Mouse (Mus musculus) lung, embryonic 15.5 days (tissue): ENCODE measurements around the gene Srebf1. TPM values are rescaled to one million over a fixed set of nuclear protein-coding genes. Genes with fewer than 3 reads are reported as not detected.
A peak's percentile ranks its signal among the peaks of the same experiment; 100 is the strongest.

ENCODE experiments used
- ATAC-seq: fragments of 200-750 bp; cut with Nextera tagmentation; 2 replicates; pipeline ENCODE4 v1.8.0; 2017; ENCODE audit warnings: moderate number of reproducible peaks, borderline replicate concordance; ENCODE audit not compliant: low FRiP score, low TSS enrichment; ENCODE audit errors: extremely low read depth
- H3K27ac ChIP-seq: fragments of 300-500 bp; sonication (generic); 2 replicates; pipeline ENCODE4 v1.5.1; 2015; ENCODE audit warnings: moderate library complexity, mild to moderate bottlenecking, inconsistent platforms
- H3K27me3 ChIP-seq: fragments of 300-500 bp; sonication (generic); 2 replicates; pipeline ENCODE4 v1.6.1; 2015; ENCODE audit warnings: inconsistent platforms
- H3K36me3 ChIP-seq: fragments of 300-500 bp; sonication (generic); 2 replicates; pipeline ENCODE4 v1.6.1; 2015; ENCODE audit warnings: inconsistent platforms
- H3K4me1 ChIP-seq: fragments of 300-500 bp; sonication (generic); 2 replicates; pipeline ENCODE4 v1.6.1; 2015; ENCODE audit warnings: inconsistent platforms
- H3K4me2 ChIP-seq: fragments of 300-500 bp; sonication (generic); 2 replicates; pipeline ENCODE4 v1.6.1; 2015; ENCODE audit warnings: inconsistent platforms, mild to moderate bottlenecking, moderate library complexity
- H3K4me3 ChIP-seq: fragments of 300-500 bp; sonication (generic); 2 replicates; pipeline ENCODE4 v1.5.1; 2015; ENCODE audit warnings: mild to moderate bottlenecking, inconsistent platforms
- H3K9ac ChIP-seq: fragments of 300-500 bp; sonication (generic); 2 replicates; pipeline ENCODE4 v1.6.1; 2015; ENCODE audit warnings: inconsistent platforms
- H3K9me3 ChIP-seq: fragments of 300-500 bp; sonication (generic); 2 replicates; pipeline ENCODE4 v1.6.1; 2016; ENCODE audit warnings: inconsistent platforms
- WGBS: fragments of 180-500 bp; shearing (Covaris S2); methylation state at CpG from one replicate; pipeline ENCODE4 v1.1.7; 2015; 5-methylcytosine and 5-hydroxymethylcytosine counted together
- polyA plus RNA-seq: library from polyadenylated mRNA; unstranded; fragments of >200 nt; fragmentation: Nextera tagmentation; extraction: Ambion mirVana; gene quantifications from 2 replicates; pipeline ENCODE4 v1.2.1, GENCODE M21; 2015

Srebf1 gene
- polyA plus RNA-seq, 1 experiment from 2014 or later: 76.8 TPM

DNA sequence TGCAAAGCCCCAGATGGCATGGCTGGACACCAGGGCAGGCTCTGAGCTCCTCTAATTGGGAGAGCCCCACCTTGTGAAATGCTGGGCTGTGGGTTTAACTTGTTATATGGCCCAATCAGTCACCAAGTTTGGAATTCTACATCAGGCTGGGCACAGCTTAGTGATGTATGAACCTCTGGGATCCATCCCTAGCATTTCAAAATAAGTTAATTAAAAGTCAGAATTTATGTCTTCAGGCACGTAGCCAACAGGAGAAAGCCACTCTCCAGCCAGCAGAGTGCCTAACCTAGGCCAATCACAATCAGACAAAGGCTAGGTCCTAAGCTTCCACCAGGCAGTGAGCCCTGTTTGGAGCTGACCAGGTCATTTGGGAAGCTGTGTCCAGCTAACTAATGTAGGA lies 5.7 kb downstream of the Srebf1 start:
- H3K27ac ChIP-seq: no peak overlapping the region
- H3K9me3 ChIP-seq: no peaks in the 10 kb centered on the region
- peaks cover 58% of the 10 kb centered on the region for H3K4me1 ChIP-seq
- 78% methylated on average over 1 of the region's 1 CpGs for WGBS
- no peak overlapping the region for H3K4me3 ChIP-seq
- H3K4me2 ChIP-seq: no peak overlapping the region
- ATAC-seq: no peak
- no peak overlapping the region for H3K9ac ChIP-seq
- no peaks in the 10 kb centered on the region for H3K27me3 ChIP-seq
- 0 out of 2 replicates have a peak, but pooled peaks cover 4% of the 10 kb centered on the region for H3K36me3 ChIP-seq

DNA sequence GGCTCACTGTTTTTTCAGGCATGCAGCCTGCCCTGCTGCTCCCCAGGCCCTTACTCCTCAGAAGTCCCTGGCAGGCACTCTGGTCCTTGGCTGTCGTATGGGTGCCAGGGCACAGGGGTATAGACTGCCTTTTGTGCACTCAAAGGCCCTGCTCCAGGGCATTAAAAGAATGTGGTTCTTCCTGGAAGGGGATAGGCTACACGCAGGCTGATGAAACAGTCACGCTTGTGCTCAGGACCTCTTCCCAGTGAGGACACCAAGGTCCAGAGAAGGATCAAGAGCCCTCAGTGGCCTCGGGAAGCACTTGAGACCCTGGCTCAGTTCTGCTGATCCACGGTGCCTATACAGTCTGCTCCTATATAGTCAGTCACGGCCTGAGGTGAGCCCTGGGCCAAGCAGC lies 9.1 kb downstream of the Srebf1 start:
- H3K27ac ChIP-seq: peak overlapping the region; percentile 78
- no peak overlapping the region for H3K9ac ChIP-seq
- WGBS: 59% methylated on average over 6 of the region's 6 CpGs
- H3K4me3 ChIP-seq: no peak overlapping the region
- H3K36me3 ChIP-seq: 0 out of 2 replicates have a peak, but pooled peaks cover 4% of the 10 kb centered on the region
- ATAC-seq: no peak
- no peak overlapping the region for H3K4me2 ChIP-seq
- no peaks in the 10 kb centered on the region for H3K9me3 ChIP-seq
- H3K4me1 ChIP-seq: peaks cover 68% of the 10 kb centered on the region
- H3K27me3 ChIP-seq: no peaks in the 10 kb centered on the region

DNA sequence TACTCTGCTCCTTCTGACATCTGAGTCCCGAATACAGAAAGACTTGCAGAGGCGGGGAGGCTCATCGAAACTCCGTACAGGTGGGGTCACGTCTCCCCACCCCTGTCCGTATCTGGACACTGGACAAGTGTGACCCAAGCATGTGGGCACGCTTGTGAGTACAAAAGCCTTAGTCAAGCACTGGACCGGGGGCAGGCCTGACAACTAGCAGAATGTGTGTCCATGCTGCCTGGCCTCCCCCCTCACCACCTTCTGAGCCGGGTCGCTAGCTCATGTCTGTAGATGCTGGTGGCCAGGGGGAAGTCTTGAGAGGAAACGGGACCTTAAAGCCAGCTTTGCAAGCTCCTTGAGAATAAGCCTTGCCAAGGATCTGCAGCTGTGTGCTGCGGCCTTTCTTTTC lies 10.6 kb downstream of the Srebf1 start:
- ATAC-seq: no peak
- Histone ChIP-seq H3K9me3 (no peaks in the 10 kb centered on the region), H3K9ac (no peak overlapping the region), H3K36me3 (peaks cover 5% of the 10 kb centered on the region; the same call in 1 of the 2 replicates), H3K4me2 (no peak overlapping the region), H3K27me3 (no peaks in the 10 kb centered on the region), H3K4me1 (peaks cover 74% of the 10 kb centered on the region), H3K4me3 (no peak overlapping the region), H3K27ac (peak overlapping the region; percentile 78)
- 51% methylated on average over 12 of the region's 12 CpGs for WGBS

DNA sequence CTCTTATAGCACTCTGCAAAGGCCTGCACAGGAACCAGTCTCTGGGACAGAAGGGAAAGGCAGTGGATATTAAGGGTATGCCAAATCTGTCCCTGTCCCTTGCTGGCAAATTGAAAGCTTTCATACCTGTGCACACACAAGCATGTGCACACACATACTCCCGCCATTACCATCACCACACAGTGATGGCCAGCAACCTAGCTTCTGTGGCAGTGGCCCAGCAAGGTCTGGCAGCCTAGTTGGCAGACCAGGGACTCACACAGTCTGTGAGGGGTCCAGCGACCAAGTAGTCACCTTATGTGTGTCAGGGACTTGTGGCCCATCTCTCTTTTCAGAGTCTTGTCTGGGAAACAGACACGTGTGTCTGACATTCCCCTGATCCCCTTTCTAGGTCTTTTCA lies 11.2 kb downstream of the Srebf1 start:
- Histone ChIP-seq H3K9ac (peak overlapping the region; percentile 34; the same call in 1 of the 2 replicates), H3K4me2 (peak overlapping the region; percentile 88; the same call in 1 of the 2 replicates), H3K9me3 (no peaks in the 10 kb centered on the region), H3K36me3 (peaks cover 10% of the 10 kb centered on the region), H3K27me3 (no peaks in the 10 kb centered on the region), H3K27ac (peak overlapping the region; percentile 74), H3K4me1 (peaks cover 80% of the 10 kb centered on the region), H3K4me3 (0 out of 2 replicates have a peak overlapping the region, but pooled peaks have one; percentile 50)
- ATAC-seq: no peak
- WGBS: 57% methylated on average over 3 of the region's 3 CpGs

DNA sequence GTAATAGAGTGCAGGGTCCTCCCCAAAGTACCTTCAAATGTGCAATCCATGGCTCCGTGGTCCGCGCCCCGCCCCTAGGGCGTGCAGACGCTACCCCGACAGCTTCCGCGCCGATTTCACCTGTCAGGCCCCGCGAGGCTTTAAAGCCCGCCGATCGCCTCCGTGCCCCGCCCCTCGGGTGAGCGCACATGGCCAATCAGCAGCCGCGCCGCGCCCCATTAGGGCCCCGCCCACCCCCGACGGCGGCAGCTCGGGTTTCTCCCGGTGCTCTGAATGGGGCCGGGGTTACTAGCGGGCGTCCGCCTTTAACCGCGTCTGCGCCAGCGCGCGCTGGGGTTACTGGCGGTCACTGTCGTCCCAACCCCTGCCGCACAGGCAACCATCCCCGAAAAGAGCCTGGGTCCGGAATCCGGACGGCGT lies 12.1 kb downstream of the Srebf1 start:
- Histone ChIP-seq H3K4me3 (peak overlapping the region; percentile 50), H3K36me3 (peaks cover 18% of the 10 kb centered on the region), H3K4me2 (peak overlapping the region; percentile 88), H3K27me3 (no peaks in the 10 kb centered on the region), H3K9me3 (no peaks in the 10 kb centered on the region), H3K9ac (peak overlapping the region; percentile 45), H3K27ac (peak overlapping the region; percentile 92), H3K4me1 (peaks cover 84% of the 10 kb centered on the region)
- peak; percentile 86 for ATAC-seq
- WGBS: under 1% methylated on average over 47 of the region's 47 CpGs

DNA sequence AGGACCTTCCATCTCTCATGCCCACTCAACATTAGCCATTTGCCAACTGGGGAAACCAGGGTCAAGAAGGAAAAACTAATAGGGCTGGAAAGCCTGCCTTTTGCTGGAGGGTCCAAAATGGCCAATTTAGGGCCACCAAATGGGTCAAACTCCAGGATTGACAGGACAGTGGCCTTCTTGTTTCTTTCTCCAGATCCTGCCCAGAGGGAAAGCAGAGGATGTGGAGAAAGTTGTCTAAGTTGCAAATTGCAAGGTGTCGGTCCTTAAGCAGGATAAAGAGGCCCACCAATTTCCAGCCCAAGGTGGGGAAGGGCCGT lies 12.5 kb downstream of the Srebf1 start:
- H3K27me3 ChIP-seq: no peaks in the 10 kb centered on the region
- peak overlapping the region; percentile 50 for H3K4me3 ChIP-seq
- H3K4me1 ChIP-seq: peaks cover 84% of the 10 kb centered on the region
- H3K4me2 ChIP-seq: peak overlapping the region; percentile 88
- H3K9me3 ChIP-seq: no peaks in the 10 kb centered on the region
- 0% methylated on average over 2 of the region's 2 CpGs for WGBS
- ATAC-seq: no peak
- peak overlapping the region; percentile 45 for H3K9ac ChIP-seq
- H3K36me3 ChIP-seq: peaks cover 22% of the 10 kb centered on the region
- peak overlapping the region; percentile 92 for H3K27ac ChIP-seq

DNA sequence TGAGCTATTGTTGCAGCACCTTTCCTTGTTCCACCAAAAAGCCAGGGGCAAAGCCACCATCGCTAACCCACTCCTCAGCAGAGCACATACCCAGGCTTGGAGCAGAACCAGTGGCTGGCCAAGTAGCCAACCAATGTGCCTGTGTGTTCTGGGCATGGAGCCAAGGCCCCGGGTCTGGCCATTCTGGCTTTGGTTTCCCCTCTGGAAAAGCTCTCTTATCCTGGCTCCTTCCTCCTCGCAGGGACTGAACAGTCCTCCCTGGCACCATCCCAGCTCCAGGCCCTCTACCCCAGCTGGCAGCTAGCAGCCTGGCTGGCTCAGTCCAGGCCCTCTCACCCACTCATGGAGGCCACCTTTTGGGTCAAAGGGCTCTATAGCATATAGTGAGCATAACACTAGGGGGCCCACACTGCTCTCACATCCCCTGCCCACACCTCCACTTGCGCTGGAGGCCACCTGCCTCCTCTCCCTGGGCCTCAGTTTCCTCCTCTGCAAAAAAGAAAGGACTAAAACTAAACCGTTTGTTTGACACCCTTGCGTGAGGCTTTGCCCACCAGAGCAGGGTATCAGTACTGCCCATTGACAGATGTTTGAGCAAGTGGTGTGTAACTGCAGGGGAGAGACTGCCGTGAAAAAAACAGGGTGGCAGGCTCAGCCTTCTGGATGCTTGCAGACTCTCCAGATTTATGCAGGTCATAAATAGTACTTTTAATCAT lies 13.0 kb downstream of the Srebf1 start:
- WGBS: 27% methylated on average over 7 of the region's 7 CpGs
- Histone ChIP-seq H3K27me3 (no peaks in the 10 kb centered on the region), H3K4me2 (peak overlapping the region; percentile 88), H3K36me3 (peaks cover 27% of the 10 kb centered on the region), H3K4me1 (peaks cover 84% of the 10 kb centered on the region), H3K27ac (peak overlapping the region; percentile 92), H3K9ac (peak overlapping the region; percentile 45), H3K9me3 (no peaks in the 10 kb centered on the region), H3K4me3 (peak overlapping the region; percentile 50)
- peak; percentile 44 for ATAC-seq

DNA sequence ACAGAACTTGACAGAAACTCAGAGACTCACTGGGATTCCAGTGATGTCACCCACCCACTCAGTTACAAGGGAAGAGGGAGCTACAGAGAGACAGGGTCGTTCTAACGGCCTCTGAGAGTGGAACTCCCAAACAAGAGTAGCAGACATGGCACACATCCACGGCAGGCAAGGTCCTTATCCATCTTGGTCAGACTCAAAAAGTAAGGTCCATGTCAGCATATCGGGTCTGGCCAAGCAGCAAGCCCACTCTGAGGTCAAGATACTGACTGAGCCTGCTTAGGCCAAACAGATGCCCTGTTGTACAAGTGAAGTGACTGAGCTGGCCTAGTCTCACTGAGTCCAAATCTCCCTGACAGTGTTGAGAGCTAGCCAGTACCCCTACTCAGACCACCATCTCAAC lies 13.7 kb downstream of the Srebf1 start:
- Histone ChIP-seq H3K4me1 (peaks cover 81% of the 10 kb centered on the region), H3K9ac (peak overlapping the region; percentile 45), H3K27ac (peak overlapping the region; percentile 92), H3K4me3 (peak overlapping the region; percentile 50), H3K27me3 (no peaks in the 10 kb centered on the region), H3K36me3 (peaks cover 34% of the 10 kb centered on the region), H3K9me3 (no peaks in the 10 kb centered on the region), H3K4me2 (peak overlapping the region; percentile 88)
- 20% methylated on average over 4 of the region's 4 CpGs for WGBS
- ATAC-seq: no peak

DNA sequence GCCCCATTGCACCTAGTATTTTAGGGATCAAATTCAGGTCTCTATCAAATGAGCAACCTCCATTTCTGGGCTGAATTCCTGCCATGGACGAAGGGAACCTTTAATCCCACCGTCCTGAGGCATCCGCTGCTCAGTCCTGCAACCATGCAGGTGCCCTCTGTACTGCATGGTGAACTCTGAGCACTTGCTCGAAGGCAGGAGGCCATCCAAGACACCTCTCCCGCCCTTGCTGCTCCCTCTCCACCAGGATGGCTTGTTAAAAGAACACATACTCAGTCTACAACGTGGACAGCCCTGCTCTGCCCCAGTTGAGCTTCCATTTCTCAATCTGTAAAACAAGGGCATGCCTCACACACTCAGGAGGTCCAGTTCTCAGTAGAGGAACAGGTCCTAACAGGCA lies 14.2 kb downstream of the Srebf1 start:
- Histone ChIP-seq H3K4me3 (peak overlapping the region; percentile 50), H3K9ac (peak overlapping the region; percentile 45), H3K36me3 (peaks cover 39% of the 10 kb centered on the region), H3K27ac (peak overlapping the region; percentile 92), H3K4me2 (peak overlapping the region; percentile 88), H3K4me1 (peaks cover 76% of the 10 kb centered on the region), H3K9me3 (no peaks in the 10 kb centered on the region), H3K27me3 (no peaks in the 10 kb centered on the region)
- ATAC-seq: no peak
- 45% methylated on average over 6 of the region's 6 CpGs for WGBS

DNA sequence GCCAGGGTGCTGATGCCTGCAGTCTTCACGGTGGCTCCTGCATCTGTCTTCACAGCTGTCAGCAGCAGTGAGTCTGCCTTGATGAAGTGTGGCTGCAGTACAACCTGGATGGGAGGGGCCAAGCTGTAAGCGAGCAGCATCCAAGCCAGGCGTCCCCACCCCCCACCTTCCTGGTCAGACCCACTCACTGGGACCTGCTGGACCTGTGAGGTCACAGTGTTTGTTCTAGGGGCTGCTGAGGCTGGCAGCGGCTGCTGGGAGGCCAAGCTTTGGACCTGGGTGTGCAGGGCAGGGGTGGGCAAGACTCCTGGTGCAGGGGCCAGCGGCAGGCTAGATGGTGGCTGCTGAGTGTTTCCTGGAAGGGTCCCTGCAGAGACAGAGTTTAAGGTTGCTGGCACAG lies 16.2 kb downstream of the Srebf1 start:
- Histone ChIP-seq H3K4me3 (no peak overlapping the region), H3K36me3 (peaks cover 59% of the 10 kb centered on the region), H3K27me3 (no peaks in the 10 kb centered on the region), H3K9ac (no peak overlapping the region), H3K4me1 (peaks cover 56% of the 10 kb centered on the region), H3K9me3 (no peaks in the 10 kb centered on the region), H3K4me2 (0 out of 2 replicates have a peak overlapping the region, but pooled peaks have one; percentile 2), H3K27ac (no peak overlapping the region)
- WGBS: 33% methylated on average over 5 of the region's 5 CpGs
- no peak for ATAC-seq

DNA sequence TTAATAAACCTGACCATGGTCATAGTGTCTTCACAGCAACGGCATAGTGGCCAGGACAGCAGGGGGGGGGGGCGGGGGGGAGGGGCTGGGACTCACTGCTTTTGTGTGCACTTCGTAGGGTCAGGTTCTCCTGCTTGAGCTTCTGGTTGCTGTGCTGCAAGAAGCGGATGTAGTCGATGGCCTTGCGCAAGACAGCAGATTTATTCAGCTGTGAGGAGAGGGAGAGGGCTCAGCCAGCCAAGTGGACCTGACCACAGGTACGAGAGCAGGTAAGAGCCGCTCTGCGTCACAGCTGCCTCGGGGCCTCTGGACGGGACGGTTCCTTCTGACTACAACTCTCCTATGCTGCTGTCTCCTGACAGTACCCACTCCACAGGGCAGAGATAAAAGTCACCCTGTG lies 17.4 kb downstream of the Srebf1 start:
- peak overlapping the region; percentile 58 for H3K27ac ChIP-seq
- no peak overlapping the region for H3K4me3 ChIP-seq
- H3K27me3 ChIP-seq: no peaks in the 10 kb centered on the region
- WGBS: 70% methylated on average over 12 of the region's 12 CpGs
- peaks cover 50% of the 10 kb centered on the region for H3K4me1 ChIP-seq
- ATAC-seq: no peak
- H3K9me3 ChIP-seq: no peaks in the 10 kb centered on the region
- H3K4me2 ChIP-seq: no peak overlapping the region
- H3K36me3 ChIP-seq: peaks cover 71% of the 10 kb centered on the region
- H3K9ac ChIP-seq: no peak overlapping the region

DNA sequence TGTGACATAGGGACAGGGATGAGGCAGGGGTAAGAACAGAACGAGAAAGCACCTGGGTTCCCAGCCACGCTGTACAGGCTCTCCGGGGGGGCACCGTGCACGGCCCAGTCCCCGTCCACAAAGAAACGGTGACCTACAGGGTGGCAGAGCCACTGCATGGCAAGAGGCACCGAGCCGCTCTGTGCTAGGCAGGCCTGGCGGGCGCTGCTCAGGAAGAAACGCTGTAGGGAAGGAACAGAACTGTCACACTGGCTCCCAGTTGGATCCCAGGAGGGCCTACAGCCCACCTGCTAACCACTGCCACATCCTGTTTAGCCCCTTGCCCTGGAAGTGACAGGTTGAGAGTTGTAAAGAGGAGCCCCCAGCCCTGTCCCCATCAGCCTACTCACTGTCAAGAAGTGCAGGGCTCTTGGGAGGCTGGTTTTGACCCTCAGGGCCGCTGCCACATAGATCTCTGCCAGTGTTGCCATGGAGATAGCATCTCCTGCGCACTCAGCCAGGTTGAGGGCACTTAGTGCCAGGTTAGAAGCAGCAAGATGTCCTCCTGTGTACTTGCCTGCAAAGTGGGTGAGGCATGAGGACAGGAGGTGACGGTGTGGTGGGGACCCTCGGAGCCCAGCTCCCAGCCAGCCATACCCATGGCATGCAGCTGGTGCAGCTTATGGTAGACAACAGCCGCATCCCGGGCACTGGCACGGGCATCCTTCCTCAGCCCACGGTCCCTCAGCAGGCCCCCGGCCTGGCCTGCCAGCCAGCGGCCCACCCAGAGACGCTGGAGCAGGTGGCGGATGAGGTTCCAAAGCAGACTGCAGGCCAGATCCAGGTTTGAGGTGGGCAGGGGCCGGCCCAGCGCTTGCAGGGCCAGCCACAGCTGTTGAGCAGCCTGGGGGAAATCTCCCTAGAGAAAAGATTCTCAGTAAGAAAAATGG lies 19.4 kb downstream of the Srebf1 start:
- Histone ChIP-seq H3K27me3 (no peaks in the 10 kb centered on the region), H3K4me2 (no peak overlapping the region), H3K27ac (no peak overlapping the region), H3K9me3 (no peaks in the 10 kb centered on the region), H3K4me1 (peaks cover 32% of the 10 kb centered on the region), H3K36me3 (peaks cover 89% of the 10 kb centered on the region), H3K4me3 (no peak overlapping the region), H3K9ac (no peak overlapping the region)
- no peak for ATAC-seq
- 89% methylated on average over 26 of the region's 26 CpGs for WGBS
